Mouse (Mus musculus) brain, embryonic 14.5 days (tissue): ENCODE measurements around the gene 4930469K13Rik.

Experiments
- CTCF ChIP-seq: fragments of 200-500 bp; IDR thresholded peaks from 2 replicates; pipeline ENCODE4 v1.5.1; 2012; ENCODE audit warnings: inconsistent platforms, mild to moderate bottlenecking, moderate library complexity, borderline replicate concordance; ENCODE audit not compliant: insufficient read depth, insufficient read length; ENCODE audit errors: extremely low read depth
- POLR2A ChIP-seq: fragments of 200-500 bp; IDR thresholded peaks from 2 replicates; pipeline ENCODE4 v1.6.1; 2012; ENCODE audit warnings: mild to moderate bottlenecking, inconsistent platforms, borderline replicate concordance; ENCODE audit not compliant: poor library complexity, insufficient read depth, insufficient read length, severe bottlenecking; ENCODE audit errors: extremely low read depth

DNA sequence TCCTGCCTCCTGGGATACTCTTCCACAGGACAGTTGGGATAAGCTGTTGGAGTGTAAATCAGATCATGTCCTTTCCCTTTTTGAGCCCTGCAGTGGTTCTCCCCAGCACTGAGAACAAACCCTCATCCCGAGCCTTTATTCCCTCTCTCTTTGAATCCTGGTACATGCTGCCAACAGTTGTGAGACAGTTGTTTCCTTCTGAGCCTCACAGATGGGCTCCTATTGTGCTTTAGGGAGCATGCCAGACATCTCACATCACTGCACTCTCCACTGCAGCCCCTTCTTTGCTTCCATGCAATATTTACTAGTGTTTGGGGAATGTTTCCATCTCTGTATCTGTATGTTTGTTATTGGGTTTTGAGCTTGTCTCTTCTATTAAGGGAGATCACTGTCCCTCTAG lies 6.6 kb upstream of the 4930469K13Rik start:
- TF ChIP-seq CTCF (no peak), POLR2A (no peak)
